Mouse (Mus musculus) testis, adult 2 months (tissue): Measurements from ENCODE around the gene Wdr78.

ENCODE experiments used
- CTCF ChIP-seq: fragments of 200-500 bp; IDR thresholded peaks from 2 replicates; pipeline ENCODE4 v1.5.1; 2012; ENCODE audit warnings: low read depth, mild to moderate bottlenecking, inconsistent platforms, low read length, moderate library complexity; ENCODE audit not compliant: control insufficient read depth, insufficient read depth, insufficient replicate concordance
- POLR2A ChIP-seq: fragments of 200-500 bp; IDR thresholded peaks from 2 replicates; pipeline ENCODE4 v1.6.1; 2012; ENCODE audit warnings: low read depth, mild to moderate bottlenecking, inconsistent platforms, low read length, moderate library complexity; ENCODE audit not compliant: control insufficient read depth

GRCm38 (mm10) chr4:103011823-103012222, 102.5 kb downstream of the Wdr78 start:
- TF ChIP-seq CTCF, result no peak
- no peak for TF ChIP-seq POLR2A
